Mouse (Mus musculus): ENCODE data around the gene Cyp2f2.

GRCm38 (mm10) chr7:27159256-27159655, 39.5 kb downstream of the Cyp2f2 start:
- TF ChIP-seq EP300 (IDR thresholded peaks at IDR 0.05) = no peak
- TF ChIP-seq CTCF (IDR thresholded peaks at IDR 0.05) = no peak
